Mouse (Mus musculus): ENCODE measurements at regions not wholly inside any gene's neighbourhood (a gene's known extent, or its start where the extent isn't known, plus 50 kb on each side); places are given as distances from the start of the nearest gene placed in this dataset.
A peak's percentile ranks its signal among the peaks of the same experiment; 100 is the strongest.

DNA sequence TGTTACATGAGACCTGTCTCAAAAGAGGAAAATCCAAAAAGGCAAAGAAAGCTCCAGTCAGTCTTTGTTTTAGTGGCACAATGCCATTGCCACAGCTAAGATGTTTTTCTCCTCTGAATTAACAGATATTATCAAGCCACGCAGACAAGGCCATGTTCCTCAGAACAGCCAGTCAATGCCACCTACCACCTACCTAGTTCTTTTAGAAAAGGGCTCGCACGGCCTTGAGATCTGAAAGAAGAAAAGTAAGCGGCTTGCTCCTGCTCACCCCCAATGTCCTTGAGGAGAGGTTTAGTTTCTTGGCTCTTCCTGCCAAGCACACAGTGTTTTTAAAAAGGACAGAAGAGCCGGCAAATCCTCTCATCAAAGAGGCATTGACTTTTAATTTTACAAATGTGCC, 88.7 kb upstream of the Noct start:
- no peak for DNase-seq (ENCODE audit: low spot score in 2 of 2)

DNA sequence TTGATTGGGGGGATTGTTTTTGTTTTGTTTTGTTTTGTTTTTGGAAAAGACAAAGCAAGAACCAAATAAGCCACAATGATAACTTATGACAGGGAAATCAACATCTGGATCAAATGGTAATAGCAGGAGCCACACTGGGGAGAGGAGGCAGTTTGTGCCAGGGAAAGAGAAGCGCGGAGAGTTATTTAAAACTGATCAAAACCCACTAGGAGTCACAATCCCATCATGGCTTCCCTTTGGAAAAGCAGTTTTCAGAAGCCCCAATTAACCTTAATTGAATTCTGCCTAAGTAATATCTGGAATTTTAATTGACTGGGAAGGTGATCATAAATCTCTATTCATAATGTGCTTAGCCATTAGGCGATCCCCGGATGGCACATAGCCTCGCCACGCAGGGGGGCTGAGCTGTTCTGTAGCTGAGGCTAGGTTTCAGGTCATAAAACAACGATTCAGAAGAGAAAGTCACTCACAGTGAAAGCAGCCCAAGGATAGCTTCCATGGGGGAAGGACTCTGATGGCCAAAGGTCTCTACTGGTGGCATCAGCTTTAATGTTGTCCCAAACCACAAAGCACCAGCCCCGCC, 86.4 kb upstream of the Noct start:
- no peak for DNase-seq (ENCODE audit: low spot score in 2 of 2)

DNA sequence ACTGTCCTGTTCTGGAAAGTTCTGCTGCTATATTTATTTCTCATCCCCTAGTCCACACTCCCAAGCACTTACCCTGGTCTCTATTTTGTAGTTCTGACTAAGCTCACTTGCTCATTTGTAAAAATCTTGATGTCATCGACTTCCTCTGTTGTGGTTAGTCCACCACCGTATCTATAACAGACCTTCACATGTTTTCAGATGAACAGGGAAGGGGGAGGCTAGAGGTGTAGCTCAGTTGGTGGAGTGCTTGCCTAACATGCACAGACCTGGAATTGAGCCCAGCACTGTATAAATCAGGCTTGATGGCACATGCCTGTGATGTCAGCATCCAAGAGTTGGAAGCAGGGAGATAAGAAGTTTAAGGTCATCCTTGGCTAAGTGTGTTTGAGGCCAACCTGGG, 78.3 kb upstream of the Noct start:
- no peak for DNase-seq (ENCODE audit: low spot score in 2 of 2)

DNA sequence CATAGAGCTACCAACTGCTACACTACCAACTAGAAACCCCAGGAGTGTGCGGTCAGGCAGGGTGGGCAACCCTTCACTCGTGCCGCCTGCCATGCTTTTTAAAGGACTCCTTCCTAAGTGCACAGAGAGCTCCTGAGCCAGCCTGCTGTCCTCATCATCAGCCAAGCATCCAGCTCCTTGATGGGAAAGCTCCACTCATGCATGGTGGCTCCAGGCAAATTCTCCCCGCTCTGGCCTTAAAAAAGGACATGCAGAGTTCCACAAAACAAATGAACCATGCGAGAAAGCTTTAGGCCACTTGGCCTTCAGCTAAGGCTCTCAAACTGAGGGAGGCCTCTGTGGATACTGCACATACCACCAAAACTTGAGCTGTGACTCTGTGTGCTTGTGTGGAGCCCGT, 74.2 kb upstream of the Noct start:
- DNase-seq (ENCODE audit: low spot score in 2 of 2) = no peak

DNA sequence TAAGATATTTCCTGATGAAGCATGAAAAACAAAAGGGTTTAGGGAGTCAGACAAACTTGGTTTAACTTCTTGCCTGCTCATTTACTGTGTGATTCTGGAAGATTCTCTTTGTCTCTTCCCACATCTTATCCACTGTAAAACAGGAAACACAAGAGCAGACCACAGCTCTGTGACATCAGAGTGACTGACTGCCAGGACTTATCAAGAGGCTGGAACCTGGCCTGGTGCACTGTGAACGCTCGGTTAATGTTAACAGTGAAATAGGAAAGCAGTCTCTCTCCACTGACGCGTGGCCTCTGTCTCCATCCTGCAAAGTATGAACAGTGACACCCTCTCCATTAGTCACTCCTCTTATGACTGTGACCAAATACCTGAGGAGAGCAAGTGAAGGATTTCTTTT, 73.1 kb upstream of the Noct start:
- no peak for DNase-seq (ENCODE audit: low spot score in 2 of 2)

DNA sequence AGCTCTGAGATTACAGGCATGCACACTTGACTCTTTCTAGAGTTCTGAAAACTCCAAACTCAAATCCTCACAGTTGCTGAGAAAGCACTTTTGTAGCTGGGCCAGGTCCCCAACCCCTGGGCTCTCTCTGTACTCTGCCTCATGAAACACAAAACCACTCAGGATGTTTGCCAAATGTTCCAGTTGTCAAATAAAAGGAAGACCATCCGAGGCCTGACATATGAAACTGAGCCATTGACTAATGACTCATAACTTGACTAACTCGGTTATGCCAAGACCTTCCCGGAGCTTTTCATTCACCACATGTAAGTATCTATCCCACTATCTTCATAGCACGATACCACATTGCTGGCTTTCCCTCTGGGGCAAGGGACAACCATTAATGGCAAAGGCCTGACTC, 68.6 kb upstream of the Noct start:
- no peak for DNase-seq (ENCODE audit: low spot score in 2 of 2)

DNA sequence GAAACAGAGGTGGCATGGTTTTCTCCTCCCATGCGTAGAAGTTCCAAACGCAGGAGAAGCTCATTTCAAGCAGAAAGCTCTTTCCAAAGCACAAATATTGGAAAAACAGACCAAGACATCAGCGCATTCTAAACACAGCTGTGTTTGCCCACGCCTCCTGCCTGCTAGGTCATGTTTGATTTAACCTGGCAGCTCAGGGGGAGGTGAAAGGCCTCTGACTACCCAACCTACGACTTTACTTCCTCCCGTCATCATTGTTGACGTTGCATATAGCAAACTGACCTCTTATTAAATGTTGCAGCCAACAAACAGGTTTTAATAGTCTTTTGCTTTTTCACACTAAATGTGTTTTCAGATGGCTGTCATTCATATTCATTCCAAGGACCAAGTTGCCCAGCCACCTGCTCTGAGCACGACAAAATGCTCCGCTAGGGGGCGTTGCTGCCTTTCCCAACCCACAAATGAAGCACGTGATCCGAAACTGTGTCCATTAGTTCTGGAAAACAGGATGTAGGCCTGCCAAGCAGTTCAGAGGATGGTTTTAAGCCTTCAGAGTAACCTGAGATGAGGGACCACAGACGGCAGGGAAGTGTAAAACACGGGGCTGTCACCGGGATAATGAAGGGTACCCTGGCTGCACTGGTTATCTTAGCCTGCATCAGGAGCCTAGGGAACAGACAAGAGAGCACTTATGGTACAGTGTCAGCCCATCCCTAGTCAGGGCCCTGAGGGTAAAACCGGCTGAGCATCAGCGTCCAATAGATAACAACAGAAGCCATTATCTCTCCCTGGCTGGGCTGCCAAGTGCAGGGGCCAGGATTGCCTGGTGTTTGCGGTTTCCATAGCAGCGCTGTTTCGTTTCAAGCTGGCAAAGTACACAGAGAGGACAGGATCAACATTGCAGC, 67.6 kb upstream of the Noct start:
- DNase-seq (ENCODE audit: low spot score in 2 of 2) = peak; percentile 52 to 80

DNA sequence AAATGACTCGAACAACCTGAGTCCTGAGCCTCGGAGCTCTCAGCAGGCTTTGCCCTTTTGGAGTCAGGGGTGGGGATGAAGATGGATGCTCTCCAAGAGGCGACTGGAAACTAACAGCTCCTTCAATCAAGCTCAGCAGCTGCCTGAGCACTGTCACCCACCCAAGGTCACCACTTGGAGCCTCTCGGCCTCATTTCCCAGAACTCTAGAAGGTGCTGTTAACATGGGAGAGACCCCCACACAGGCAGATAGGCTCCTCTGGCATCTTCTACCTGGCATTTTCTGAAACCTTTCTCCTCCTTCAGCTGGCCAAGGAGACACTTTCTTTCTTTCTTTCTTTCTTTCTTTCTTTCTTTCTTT, 67.0 kb upstream of the Noct start:
- no peak for DNase-seq (ENCODE audit: low spot score in 2 of 2)

DNA sequence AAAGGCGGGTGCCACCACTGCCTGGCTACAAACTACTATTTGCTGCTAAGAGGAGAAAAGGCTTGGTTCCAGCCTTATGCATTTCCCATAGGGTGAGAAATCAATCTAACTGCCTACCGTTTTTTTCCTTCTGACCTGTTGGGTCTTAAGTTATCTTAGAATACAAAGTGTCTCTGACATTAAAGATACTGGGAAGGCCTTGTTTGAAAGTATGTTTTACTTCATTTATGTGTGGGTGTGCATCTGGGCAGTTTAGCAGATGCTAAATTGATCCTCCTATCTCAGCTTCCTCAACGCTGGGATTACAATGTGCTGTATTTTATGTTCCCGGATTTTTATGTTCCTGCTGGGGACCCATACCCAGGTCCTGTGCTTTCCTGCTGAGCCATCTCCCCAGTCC, 65.8 kb upstream of the Noct start:
- DNase-seq (ENCODE audit: low spot score in 2 of 2) = no peak

DNA sequence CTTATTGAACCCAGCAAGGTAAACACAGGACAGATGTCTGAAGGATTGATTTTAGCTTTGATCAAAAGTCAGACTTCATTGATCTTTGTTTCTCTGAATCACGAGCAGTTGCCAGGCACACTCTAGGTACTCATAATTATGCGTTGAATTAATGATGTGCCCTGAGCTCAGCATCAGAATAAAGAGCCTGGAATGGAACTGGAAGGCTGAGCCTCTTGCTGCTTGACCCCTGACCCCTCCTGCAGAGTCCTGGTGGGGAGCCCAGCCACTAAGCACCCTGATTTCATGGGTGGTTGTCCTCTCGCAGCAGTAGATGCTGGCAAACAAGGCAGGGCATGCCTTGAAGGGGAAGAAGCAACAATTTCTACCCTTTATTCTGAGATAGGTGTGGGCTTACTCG, 64.9 kb upstream of the Noct start:
- DNase-seq (ENCODE audit: low spot score in 2 of 2) = no peak

DNA sequence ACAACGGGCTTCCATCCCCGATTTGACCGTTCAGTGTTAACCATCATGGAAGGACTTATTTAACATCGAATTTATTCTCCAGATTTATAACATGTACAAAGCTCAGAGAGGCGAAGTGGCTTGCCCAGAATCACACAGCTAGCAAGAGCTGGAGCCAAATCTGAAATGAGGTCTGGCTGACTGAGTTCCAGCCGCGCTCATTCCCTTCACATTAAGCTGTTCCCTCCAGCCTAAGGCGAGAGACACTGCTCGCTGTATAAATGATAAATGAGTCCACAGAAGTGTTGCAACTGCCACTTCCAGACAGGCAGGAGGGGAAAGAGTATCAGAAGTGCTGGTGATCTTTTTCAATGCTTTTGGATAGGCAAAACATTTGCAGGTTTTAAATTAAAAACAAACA, 64.4 kb upstream of the Noct start:
- DNase-seq (ENCODE audit: low spot score in 2 of 2) = peak in 1 of 2 experiments; percentile 12

DNA sequence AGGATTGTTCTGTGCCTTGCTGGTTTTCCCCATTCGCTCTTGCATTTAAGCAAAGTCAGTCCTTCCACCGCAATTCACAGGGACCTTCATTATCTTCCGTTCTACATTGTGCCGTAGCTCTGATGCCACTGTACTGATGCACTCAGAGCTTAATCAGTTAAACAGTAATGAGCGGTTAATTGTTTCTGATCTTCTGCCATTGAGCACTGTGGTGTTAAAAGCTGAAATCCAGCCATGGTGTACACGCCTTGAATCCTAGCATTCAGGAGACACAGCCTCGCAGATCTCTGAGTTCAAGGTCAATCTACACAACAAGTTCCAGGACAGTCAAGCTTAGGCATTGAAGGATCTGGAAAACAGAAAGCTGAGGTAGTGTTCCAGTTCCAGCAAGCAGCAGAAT, 63.6 kb upstream of the Noct start:
- DNase-seq (ENCODE audit: low spot score in 2 of 2) = no peak

DNA sequence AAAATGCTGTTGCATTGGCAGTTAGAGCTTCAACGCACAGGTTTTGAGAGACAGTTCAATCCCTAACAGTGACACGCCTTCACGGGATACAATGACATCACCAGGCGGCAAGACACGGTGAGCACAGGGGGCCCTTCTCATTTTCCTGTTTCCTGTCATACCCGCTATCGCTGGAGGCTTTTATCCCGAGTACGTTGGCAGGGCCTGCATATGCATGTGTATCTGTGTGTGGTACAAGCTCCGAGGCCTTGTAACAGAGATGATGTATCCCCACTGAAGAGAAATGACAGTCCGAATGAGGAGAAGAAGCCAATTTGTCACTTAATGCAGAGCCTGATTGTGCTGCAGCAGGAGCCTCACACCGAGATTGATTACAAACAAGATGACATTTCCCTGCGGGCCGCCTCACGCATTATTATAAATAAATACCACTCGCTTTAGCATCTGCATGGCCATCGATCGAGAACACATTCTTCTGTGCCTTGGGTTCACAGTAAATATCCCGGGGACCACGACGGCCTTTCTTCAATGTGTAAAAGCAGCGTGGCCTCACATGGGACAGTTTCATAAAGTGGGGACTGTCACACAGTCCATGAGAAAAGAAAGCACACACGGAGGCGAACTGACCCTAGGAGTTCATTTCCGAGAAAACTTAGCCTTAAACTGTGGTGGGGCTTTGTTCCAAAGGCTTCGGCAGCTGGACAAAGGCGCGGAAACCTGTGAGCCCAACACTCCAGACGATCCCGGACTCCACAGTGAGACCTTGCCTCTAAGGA, 54.9 kb upstream of the Noct start:
- DNase-seq (ENCODE audit: low spot score in 2 of 2) = peak in 1 of 2 experiments; percentile 5

DNA sequence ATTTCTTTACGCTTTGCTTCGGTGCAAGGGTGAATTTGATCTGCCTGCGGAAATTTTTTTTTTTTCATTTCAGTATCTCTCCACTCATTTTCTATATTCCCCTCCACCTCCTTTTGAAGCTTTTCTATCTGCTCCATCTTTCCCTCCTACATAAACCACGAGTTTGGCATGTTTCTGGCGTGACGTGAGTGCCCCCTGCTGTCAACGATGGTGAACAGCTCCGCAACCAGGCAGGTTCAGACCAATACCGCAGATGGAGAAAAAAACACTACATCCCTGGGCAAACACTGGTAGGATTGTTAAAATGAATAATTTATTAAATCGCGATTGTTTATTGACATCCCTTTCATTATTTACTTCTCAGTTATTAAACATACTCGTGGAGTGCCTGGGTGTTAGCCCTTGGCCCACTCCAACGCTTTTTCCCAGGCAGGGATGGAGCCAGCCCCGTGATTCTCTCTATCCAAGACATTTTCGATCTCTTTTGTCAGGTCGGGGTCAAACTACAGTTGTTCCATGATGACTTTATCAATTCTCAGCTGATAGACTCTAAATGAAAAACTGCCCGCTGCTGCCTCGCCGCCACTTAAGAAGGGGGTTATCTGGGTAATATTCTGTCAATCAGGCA, 53.9 kb upstream of the Noct start:
- peak; percentile 78 to 91 for DNase-seq (ENCODE audit: low spot score in 2 of 2)
